Mouse (Mus musculus) neural tube, embryonic 11.5 days (tissue): ENCODE measurements at regions not wholly inside any gene's neighbourhood (a gene's known extent, or its start where the extent isn't known, plus 50 kb on each side); places are given as distances from the start of the nearest gene placed in this dataset.

Experiments used
- ATAC-seq: fragments of 200-750 bp; cut with Nextera tagmentation; 2 replicates; pipeline ENCODE4 v1.8.0; 2017; ENCODE audit warnings: moderate number of reproducible peaks, mild to moderate bottlenecking, moderate TSS enrichment, moderate library complexity; ENCODE audit not compliant: insufficient read depth, low FRiP score, low TSS enrichment
- DNase-seq: peaks from one replicate; pipeline ENCODE4 v3.0.0-alpha.2; 2015; ENCODE audit warnings: low spot score
- H3K27ac ChIP-seq: fragments of 300-500 bp; sonication (generic); 2 replicates; pipeline ENCODE4 v1.5.1; 2014; ENCODE audit warnings: low read depth, mild to moderate bottlenecking, low read length
- H3K27me3 ChIP-seq: fragments of 300-500 bp; sonication (generic); 2 replicates; pipeline ENCODE4 v1.6.1; 2014; ENCODE audit warnings: mild to moderate bottlenecking, low read length, mixed read lengths; ENCODE audit not compliant: control insufficient read depth, insufficient read depth
- H3K36me3 ChIP-seq: fragments of 300-500 bp; sonication (generic); 2 replicates; pipeline ENCODE4 v1.6.1; 2014; ENCODE audit warnings: mild to moderate bottlenecking, low read length, moderate library complexity, mixed read lengths; ENCODE audit not compliant: control insufficient read depth, insufficient read depth
- H3K4me1 ChIP-seq: fragments of 300-500 bp; sonication (generic); 2 replicates; pipeline ENCODE4 v1.6.1; 2014; ENCODE audit warnings: low read length, mixed read lengths; ENCODE audit not compliant: control insufficient read depth, insufficient read depth
- H3K4me2 ChIP-seq: fragments of 300-500 bp; sonication (generic); 2 replicates; pipeline ENCODE4 v1.6.1; 2014; ENCODE audit warnings: low read depth, mild to moderate bottlenecking, moderate library complexity
- H3K4me3 ChIP-seq: fragments of 300-500 bp; sonication (generic); 2 replicates; pipeline ENCODE4 v1.5.1; 2014; ENCODE audit warnings: low read depth, low read length
- H3K9ac ChIP-seq: fragments of 300-500 bp; sonication (generic); 2 replicates; pipeline ENCODE4 v1.6.1; 2014; ENCODE audit warnings: mild to moderate bottlenecking, low read length
- H3K9me3 ChIP-seq: fragments of 300-500 bp; sonication (generic); 2 replicates; pipeline ENCODE4 v1.6.1; 2016; ENCODE audit warnings: low read length; ENCODE audit not compliant: control insufficient read depth
- WGBS: fragments of 180-500 bp; shearing (Covaris S2); extraction: QIAGEN DNeasy Blood & Tissue Kit; methylation state at CpG from one replicate; pipeline ENCODE4 v1.1.7; 2014; 5-methylcytosine and 5-hydroxymethylcytosine counted together

DNA sequence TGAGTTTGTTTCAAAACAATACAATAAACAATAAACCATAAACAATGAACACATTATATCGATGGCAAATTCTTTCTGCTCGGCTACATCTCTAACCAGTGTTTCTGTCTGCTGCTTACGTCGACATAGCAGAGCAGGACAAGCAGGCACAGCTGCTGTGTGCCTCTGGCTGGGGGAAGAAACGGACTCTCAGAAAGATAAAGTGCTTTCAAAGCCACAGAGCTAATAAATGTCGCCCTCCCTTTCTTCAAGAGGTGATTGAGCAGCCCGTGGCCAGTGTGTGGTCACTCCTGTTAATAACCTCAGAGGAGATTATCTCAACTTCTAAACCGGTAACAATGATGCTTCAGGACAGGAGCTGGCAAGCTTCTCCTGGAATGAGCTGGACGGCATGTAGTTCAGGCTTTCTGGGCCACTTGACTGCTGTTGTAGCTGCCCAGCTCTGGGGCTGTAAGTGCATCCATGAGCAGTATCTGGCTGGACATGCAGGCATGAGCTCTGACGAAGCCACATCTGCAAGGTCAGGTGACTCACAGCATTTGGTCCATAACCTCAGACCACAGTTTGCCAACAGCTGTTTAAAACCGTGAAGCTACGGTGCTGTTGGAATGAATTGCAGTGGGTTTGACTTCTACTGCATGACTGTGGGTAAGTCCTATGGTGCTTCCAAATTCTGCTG is 55.6 kb downstream of the Evx1 start:
- no peak overlapping the region for H3K4me3 ChIP-seq
- H3K27ac ChIP-seq: no peak overlapping the region
- no peak overlapping the region for H3K4me2 ChIP-seq
- peaks cover 12% of the 10 kb centered on the region for H3K4me1 ChIP-seq
- WGBS: 18% methylated on average over 12 of the region's 12 CpGs
- no peaks in the 10 kb centered on the region for H3K36me3 ChIP-seq
- peak; percentile 26 for DNase-seq
- H3K9me3 ChIP-seq: no peaks in the 10 kb centered on the region
- H3K27me3 ChIP-seq: no peaks in the 10 kb centered on the region
- no peak for ATAC-seq
- H3K9ac ChIP-seq: peak overlapping the region; percentile 16; the same call in 1 of the 2 replicates

GRCm38 (mm10) chr6:52370806-52371360 is 57.6 kb downstream of the Evx1 start:
- ATAC-seq (no peak), DNase-seq (no peak)
- Histone ChIP-seq H3K9me3 (no peaks in the 10 kb centered on the region), H3K36me3 (no peaks in the 10 kb centered on the region), H3K4me2 (no peak overlapping the region), H3K27me3 (no peaks in the 10 kb centered on the region), H3K4me3 (no peak overlapping the region), H3K27ac (no peak overlapping the region), H3K4me1 (peaks cover 12% of the 10 kb centered on the region), H3K9ac (no peak overlapping the region)
- 71% methylated on average over 8 of the region's 8 CpGs for WGBS

DNA sequence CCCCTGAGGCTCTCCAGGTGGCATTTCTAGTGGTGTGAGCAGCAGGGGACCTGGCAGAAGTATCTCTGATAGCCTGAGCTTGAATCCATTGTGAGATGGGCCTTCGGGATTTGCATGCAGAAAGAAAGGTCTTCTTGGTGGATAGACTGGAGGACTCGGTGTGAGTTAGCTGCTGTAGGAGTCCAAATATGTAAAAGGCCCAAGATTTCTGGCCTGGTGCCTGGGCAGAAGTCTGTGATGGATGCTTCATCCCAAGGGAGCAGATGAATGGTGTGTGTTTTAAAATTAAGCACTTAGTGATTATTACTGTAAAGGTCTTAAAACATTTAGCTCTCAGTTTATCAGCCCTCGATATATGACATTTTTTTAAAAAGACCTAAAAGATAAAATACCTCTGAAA is 65.8 kb downstream of the Evx1 start:
- Histone ChIP-seq H3K4me3 (no peak overlapping the region), H3K9ac (no peak overlapping the region), H3K27me3 (no peaks in the 10 kb centered on the region), H3K4me2 (no peak overlapping the region), H3K9me3 (no peaks in the 10 kb centered on the region), H3K4me1 (no peaks in the 10 kb centered on the region), H3K36me3 (no peaks in the 10 kb centered on the region), H3K27ac (no peak overlapping the region)
- 81% methylated on average over 3 of the region's 3 CpGs for WGBS
- no peak for DNase-seq
- no peak for ATAC-seq

DNA sequence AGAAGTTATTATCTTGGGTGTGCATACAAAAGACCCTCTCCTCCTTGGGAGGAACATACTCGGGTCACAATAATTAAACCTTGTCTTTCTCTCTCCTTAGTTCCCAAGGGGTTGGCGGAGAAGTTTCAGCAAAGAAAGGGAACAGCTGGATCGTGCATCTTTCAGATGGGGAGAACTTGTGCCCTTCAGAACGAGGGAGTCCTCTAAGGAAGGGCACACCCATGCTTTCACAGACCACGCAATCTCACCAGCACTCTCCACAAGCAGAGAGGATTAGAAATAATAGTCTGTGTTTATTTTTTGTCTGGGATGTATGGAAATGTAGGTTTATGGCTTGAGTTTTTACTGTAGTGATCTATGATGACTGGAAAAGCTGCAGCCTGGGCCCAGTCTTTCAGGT is 66.3 kb downstream of the Evx1 start:
- no peak overlapping the region for H3K4me3 ChIP-seq
- H3K4me1 ChIP-seq: no peaks in the 10 kb centered on the region
- no peak overlapping the region for H3K27ac ChIP-seq
- DNase-seq: no peak
- no peaks in the 10 kb centered on the region for H3K27me3 ChIP-seq
- H3K9ac ChIP-seq: no peak overlapping the region
- ATAC-seq: no peak
- H3K4me2 ChIP-seq: no peak overlapping the region
- H3K9me3 ChIP-seq: no peaks in the 10 kb centered on the region
- H3K36me3 ChIP-seq: no peaks in the 10 kb centered on the region
- 70% methylated on average over 5 of the region's 5 CpGs for WGBS

DNA sequence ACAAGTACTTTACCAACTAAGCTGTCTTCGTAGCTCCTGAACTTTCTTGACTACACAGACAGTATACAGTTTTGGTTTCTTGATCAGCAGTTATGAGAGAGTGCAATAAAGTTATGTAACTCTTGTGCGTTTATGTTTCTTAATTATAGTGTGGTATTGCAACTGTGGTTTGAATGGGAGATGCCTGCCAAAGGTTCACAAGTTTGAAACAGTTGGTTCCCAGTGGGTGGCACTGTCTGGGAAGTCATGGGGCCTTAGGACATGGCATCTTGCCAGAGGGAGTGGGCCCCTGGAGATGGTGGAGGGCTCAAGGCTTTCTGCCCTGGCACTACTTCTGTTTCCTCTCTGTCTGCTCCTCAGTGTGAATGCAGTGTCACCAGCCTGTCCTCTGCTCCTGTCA is 71.7 kb downstream of the Evx1 start:
- Histone ChIP-seq H3K27me3 (no peaks in the 10 kb centered on the region), H3K4me1 (no peaks in the 10 kb centered on the region), H3K4me3 (no peak overlapping the region), H3K4me2 (no peak overlapping the region), H3K27ac (no peak overlapping the region), H3K9me3 (no peaks in the 10 kb centered on the region), H3K36me3 (no peaks in the 10 kb centered on the region), H3K9ac (no peak overlapping the region)
- no peak for DNase-seq
- no peak for ATAC-seq
- WGBS: 98% methylated on average over 2 of the region's 2 CpGs

DNA sequence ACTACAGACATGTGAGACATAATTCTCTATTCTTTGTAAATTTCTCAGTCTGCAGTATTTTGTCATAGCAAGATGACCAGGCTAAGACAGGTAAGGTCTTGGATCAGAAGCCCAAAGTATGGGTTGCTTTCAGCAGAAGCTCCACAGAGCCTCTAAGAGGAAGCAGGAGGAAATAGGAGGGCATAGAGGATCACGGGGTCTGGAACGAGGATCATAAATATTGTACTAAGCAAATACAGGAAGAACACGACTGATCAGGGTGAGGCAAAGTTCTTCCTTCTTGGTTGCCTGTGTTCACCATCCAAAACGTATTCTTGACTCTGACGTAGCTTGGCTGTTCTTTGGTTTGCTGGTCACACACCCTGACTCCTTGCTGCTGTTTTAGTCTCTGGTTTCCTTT is 88.1 kb downstream of the Evx1 start:
- WGBS: 80% methylated on average over 5 of the region's 5 CpGs

GRCm38 (mm10) chr6:52409991-52410390 is 96.7 kb downstream of the Evx1 start:
- no peak overlapping the region for H3K4me2 ChIP-seq
- no peaks in the 10 kb centered on the region for H3K27me3 ChIP-seq
- no peaks in the 10 kb centered on the region for H3K4me1 ChIP-seq
- ATAC-seq (no peak), DNase-seq (no peak)
- H3K36me3 ChIP-seq: no peaks in the 10 kb centered on the region
- H3K9me3 ChIP-seq: no peaks in the 10 kb centered on the region
- no peak overlapping the region for H3K27ac ChIP-seq
- H3K4me3 ChIP-seq: no peak overlapping the region
- WGBS: 84% methylated on average over 4 of the region's 4 CpGs
- H3K9ac ChIP-seq: no peak overlapping the region

More for the DNA sequence above, 88.1 kb downstream of the Evx1 start:
- H3K4me2 ChIP-seq: no peak overlapping the region
- no peak overlapping the region for H3K9ac ChIP-seq
- no peaks in the 10 kb centered on the region for H3K9me3 ChIP-seq
- DNase-seq (no peak), ATAC-seq (no peak)
- H3K4me3 ChIP-seq: no peak overlapping the region
- no peaks in the 10 kb centered on the region for H3K27me3 ChIP-seq
- no peak overlapping the region for H3K27ac ChIP-seq
- H3K36me3 ChIP-seq: no peaks in the 10 kb centered on the region
- H3K4me1 ChIP-seq: no peaks in the 10 kb centered on the region

DNA sequence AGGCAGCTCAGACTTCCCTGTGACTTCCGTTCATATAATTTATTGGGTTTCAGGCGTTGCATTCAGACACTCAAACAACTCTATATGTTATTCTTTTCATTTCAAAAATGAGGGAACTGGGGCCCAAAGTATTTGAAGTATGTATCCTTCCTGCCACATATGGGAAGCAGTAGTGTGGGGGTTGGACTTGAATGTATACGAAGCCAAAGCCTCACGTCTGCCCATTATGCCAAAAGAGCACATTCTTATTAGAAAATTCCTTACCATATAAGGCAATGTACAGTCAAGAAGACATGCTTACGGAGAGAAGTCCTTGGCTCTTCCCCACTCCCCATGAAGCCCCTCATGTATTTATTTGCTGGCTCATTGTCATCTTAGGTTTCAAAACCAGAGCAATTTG is 97.4 kb downstream of the Evx1 start:
- no peak for ATAC-seq
- DNase-seq: no peak
- Histone ChIP-seq H3K9me3 (no peaks in the 10 kb centered on the region), H3K4me3 (no peak overlapping the region), H3K36me3 (no peaks in the 10 kb centered on the region), H3K4me1 (no peaks in the 10 kb centered on the region), H3K27ac (no peak overlapping the region), H3K9ac (no peak overlapping the region), H3K4me2 (no peak overlapping the region), H3K27me3 (no peaks in the 10 kb centered on the region)
- WGBS: 81% methylated on average over 5 of the region's 5 CpGs

DNA sequence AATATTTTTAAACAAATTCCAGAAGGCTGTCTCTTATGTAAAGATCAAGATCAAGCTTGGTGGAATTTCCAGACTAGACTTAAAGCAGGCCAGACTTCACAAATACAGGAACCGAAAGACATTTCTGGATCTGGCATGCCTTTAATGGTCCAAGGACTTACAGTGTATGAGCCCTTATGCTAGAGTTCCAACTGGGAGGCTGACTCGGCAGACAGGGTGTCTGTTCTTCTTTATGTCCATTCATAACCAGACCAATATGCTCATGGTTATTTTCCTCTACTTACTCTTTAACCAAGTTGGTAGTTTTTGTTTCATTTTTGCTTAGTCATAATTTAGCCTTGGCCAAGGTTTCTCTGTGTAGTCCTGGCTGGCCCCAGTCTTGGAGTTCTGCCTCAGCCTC is 98.0 kb downstream of the Evx1 start:
- Histone ChIP-seq H3K9me3 (no peaks in the 10 kb centered on the region), H3K4me3 (no peak overlapping the region), H3K27ac (no peak overlapping the region), H3K4me2 (no peak overlapping the region), H3K27me3 (no peaks in the 10 kb centered on the region), H3K4me1 (no peaks in the 10 kb centered on the region), H3K36me3 (no peaks in the 10 kb centered on the region), H3K9ac (no peak overlapping the region)
- no peak for ATAC-seq
- WGBS: 100% methylated on average over 2 of the region's 2 CpGs
- DNase-seq: no peak
